In genomic region chr2:122737894-122738830, GRCm38 (mm10) we compare ENCODE assay signal across 8 mouse cellular contexts. TPM values are rescaled to one million over a fixed set of nuclear protein-coding genes. Genes with fewer than 3 reads are reported as not detected.
A peak's percentile ranks its signal among the peaks of the same experiment; 100 is the strongest.
DNase-seq lines count a peak whose midpoint lies in the region; ATAC-seq and TF ChIP-seq lines count a peak whose summit lies in the region.

TSS of gene Bloc1s6 (plus strand) at chr2:122738503.

- TF ChIP-seq POLR2A in lung, adult 2 months (IDR thresholded peaks at IDR 0.05; ENCODE audit: borderline replicate concordance, extremely low read depth, low read depth, low read length): peak; percentile 87; the same call in 1 of the 2 replicates

- peak; percentile 72 for DNase-seq in ES-E14 (ENCODE audit: low read depth, low spot score)
- DNase-seq in cerebellum, adult 11-12 months: peak; percentile 92
- peak; percentile 78 for DNase-seq in heart, postnatal 25 days (ENCODE audit: low spot score)
- peak; percentile 89 to 96 for DNase-seq in layer of hippocampus, adult 18-20 months (ENCODE audit: low spot score in 2 of 2)
- peak; percentile 87 for DNase-seq in lung, adult 2 months
- peak; percentile 80 to 85 for DNase-seq in thymus, adult 18-20 months

- WGBS in forebrain, embryonic 15.5 days: under 1% methylated on average over 54 of the region's 59 CpGs
- WGBS in lung, adult 2 months: 1% methylated on average over 51 of the region's 59 CpGs

- H3K4me3 ChIP-seq in ES-E14 (ENCODE audit: insufficient read depth in 1 of 2, low read depth in 1 of 2, low read length in 2 of 2, poor library complexity in 1 of 2, severe bottlenecking in 1 of 2): peak within 1 kb of the TSS; percentile 81 to 84
- peak within 1 kb of the TSS; percentile 82 for H3K4me3 ChIP-seq in forebrain, embryonic 15.5 days
- peak within 1 kb of the TSS; percentile 100 for H3K4me3 ChIP-seq in lung, adult 2 months (replicated peaks; ENCODE audit: extremely low read depth, low read depth, low read length)

- ATAC-seq in forebrain, embryonic 15.5 days (replicated peaks): peak; percentile 97
- peak; percentile 95 for ATAC-seq in neutrophil, adult 5-6 weeks (ENCODE audit: extremely low read depth, insufficient number of reproducible peaks, low FRiP score, poor library complexity, severe bottlenecking)

- peaks cover 13% of the 10 kb centered on the region for H3K27me3 ChIP-seq in forebrain, embryonic 15.5 days

- intact Hi-C loops in heart, postnatal 25 days (cut with DNase I): loop anchor here (2.0 kb wide), 1 partner anchor 35 kb away; the partner anchor contains the start of gene Slc30a4

- in situ Hi-C loops in ES-E14 (cut with MboI; ENCODE audit: low sequenced_read_pairs in 2 of 2, unreplicated experiment in 2 of 2): no loop called here

- H3K4me2 ChIP-seq in forebrain, embryonic 15.5 days (replicated peaks): peak within 1 kb of the TSS; percentile 77

- H3K36me3 ChIP-seq in ES-E14 (ENCODE audit: control insufficient read depth, insufficient read depth, low read length, poor library complexity, severe bottlenecking): no peaks in the 10 kb centered on the region
- peaks cover 6% of the 10 kb centered on the region for H3K36me3 ChIP-seq in forebrain, embryonic 15.5 days

- H3K27ac ChIP-seq in ES-E14 (ENCODE audit: insufficient read depth, low read depth, low read length, poor library complexity, severe bottlenecking): no peak within 1 kb of the TSS
- H3K27ac ChIP-seq in forebrain, embryonic 15.5 days (replicated peaks): peak within 1 kb of the TSS; percentile 94

- no peaks in the 10 kb centered on the region for H3K9me3 ChIP-seq in ES-E14 (ENCODE audit: control insufficient read depth, insufficient read depth, low read depth, low read length)
- H3K9me3 ChIP-seq in forebrain, embryonic 15.5 days: no peaks in the 10 kb centered on the region

- TF ChIP-seq CTCF in lung, adult 2 months (IDR thresholded peaks at IDR 0.05; ENCODE audit: insufficient read depth, low read length): no peak

- H3K4me1 ChIP-seq in ES-E14 (ENCODE audit: control insufficient read depth in 2 of 2, insufficient read depth in 2 of 2, low read length in 2 of 2, poor library complexity in 1 of 2): no peaks in the 10 kb centered on the region
- peaks cover 25% of the 10 kb centered on the region for H3K4me1 ChIP-seq in forebrain, embryonic 15.5 days
- peaks cover 5% of the 10 kb centered on the region; the same call in 1 of the 2 replicates for H3K4me1 ChIP-seq in lung, adult 2 months (ENCODE audit: control insufficient read depth, insufficient read depth, low read length)

- H3K9ac ChIP-seq in ES-E14 (ENCODE audit: insufficient read depth, low read depth, low read length, poor library complexity, severe bottlenecking): peak within 1 kb of the TSS; percentile 92
- peak within 1 kb of the TSS; percentile 90 for H3K9ac ChIP-seq in forebrain, embryonic 15.5 days (replicated peaks)

TF ChIP-seq in ES-E14, 5 proteins besides CTCF, POLR2A, EP300 and RAD21:
- peak; percentile 62; the same call in 1 of the 2 replicates for TF ChIP-seq HCFC1 (IDR thresholded peaks at IDR 0.05; ENCODE audit: borderline replicate concordance, insufficient read depth, low read length)
- no peak for TF ChIP-seq ZNF384 (IDR thresholded peaks at IDR 0.05; ENCODE audit: low read depth, low read length)
- TF ChIP-seq MAFK (IDR thresholded peaks at IDR 0.05; ENCODE audit: insufficient read depth, low read depth, low read length): no peak
- TF ChIP-seq CHD2 (IDR thresholded peaks at IDR 0.05; ENCODE audit: low read depth, low read length): no peak

RNA-seq across cellular contexts. Expression of gene Bloc1s6, which starts in this region (rescaled TPM):
- 7.1 and 11.6 TPM in 2 replicates for total RNA-seq in ES-E14 (2012; rRNA removed)
- 89.0 and 89.4 TPM in 2 replicates for polyA plus RNA-seq in forebrain, embryonic 15.5 days (2015; fragmentation: Nextera tagmentation; extraction: Ambion mirVana)
- total RNA-seq in heart, postnatal 25 days (2021): 10 to 100 TPM; 20.6 to 23.0 TPM
- total RNA-seq in layer of hippocampus, adult 18-20 months (2021): 10 to 100 TPM; 19.4 to 19.9 TPM
- 21.7 and 29.0 TPM in 2 replicates for polyA plus RNA-seq in lung, adult 2 months (2012; rRNA removed)
- 23.2 and 33.4 TPM in 2 replicates for total RNA-seq in neutrophil, adult 5-6 weeks (2017)
